14 mouse cellular contexts compared by ENCODE assay signal in genomic region chr10:92837572-92837971, GRCm38 (mm10).
DNase-seq lines count a peak whose midpoint lies in the region; ATAC-seq and TF ChIP-seq lines count a peak whose summit lies in the region.
"Had no signal": no experiment of that assay in that cellular context is flagged by ENCODE, and none has a peak within 500 bp of the region (broad histone marks: within the 10 kb centered on the region; RNA-seq: fewer than 3 reads in every experiment).

No protein-coding gene starts in this region.

- no peaks in the 10 kb centered on the region for H3K36me3 ChIP-seq in hindbrain, embryonic 11.5 days (ENCODE audit: control insufficient read depth, insufficient read depth, low read length)
- H3K36me3 ChIP-seq in midbrain, postnatal 0 days (ENCODE audit: insufficient read depth, low read length): no peaks in the 10 kb centered on the region
- H3K36me3 ChIP-seq in kidney, embryonic 15.5 days: no peaks in the 10 kb centered on the region
- H3K36me3 ChIP-seq: embryonic facial prominence, embryonic 12.5 days; heart, embryonic 12.5 days had no signal

- peak; percentile 2 for DNase-seq in layer of hippocampus, adult 9-11 months
- no peak for DNase-seq in layer of hippocampus, adult 11-12 months (ENCODE audit: low spot score)
- peak; percentile 22 to 33 for DNase-seq in cerebellum, postnatal 25 days
- peak; percentile 38 for DNase-seq in hindbrain, embryonic 11.5 days (ENCODE audit: low spot score)
- DNase-seq in midbrain, postnatal 0 days (ENCODE audit: low spot score): peak; percentile 90
- no peak for DNase-seq in kidney, postnatal 25 days
- DNase-seq in lung, adult 18-20 months: no peak
- DNase-seq: thymus, postnatal 25 days had no signal

- no peak for TF ChIP-seq CTCF in midbrain, postnatal 0 days (IDR thresholded peaks at IDR 0.05)

- 47% methylated on average over 5 of the region's 5 CpGs for WGBS in hindbrain, embryonic 11.5 days
- 15% methylated on average over 5 of the region's 5 CpGs for WGBS in midbrain, postnatal 0 days
- WGBS in kidney, embryonic 15.5 days: 90% methylated on average over 5 of the region's 5 CpGs

- no peak overlapping the region for H3K27ac ChIP-seq in hindbrain, embryonic 11.5 days (ENCODE audit: low read depth, low read length)
- no peak overlapping the region for H3K27ac ChIP-seq in midbrain, postnatal 0 days (ENCODE audit: low read depth, low read length)
- no peak overlapping the region for H3K27ac ChIP-seq in kidney, embryonic 15.5 days
- H3K27ac ChIP-seq: embryonic facial prominence, embryonic 12.5 days; left cerebral cortex, adult 2 months had no signal

- H3K4me1 ChIP-seq in hindbrain, embryonic 11.5 days (replicated peaks; ENCODE audit: control insufficient read depth, insufficient read depth, low read length): no peaks in the 10 kb centered on the region
- H3K4me1 ChIP-seq in midbrain, postnatal 0 days (ENCODE audit: insufficient read depth, low read length): no peaks in the 10 kb centered on the region
- H3K4me1 ChIP-seq in kidney, embryonic 15.5 days: no peaks in the 10 kb centered on the region
- H3K4me1 ChIP-seq: embryonic facial prominence, embryonic 12.5 days; heart, embryonic 12.5 days had no signal

- H3K9ac ChIP-seq in hindbrain, embryonic 11.5 days (ENCODE audit: low read depth, low read length): no peak overlapping the region
- no peak overlapping the region for H3K9ac ChIP-seq in midbrain, postnatal 0 days (replicated peaks; ENCODE audit: low read length, poor library complexity, severe bottlenecking)
- H3K9ac ChIP-seq in kidney, embryonic 15.5 days: no peak overlapping the region
- H3K9ac ChIP-seq: embryonic facial prominence, embryonic 12.5 days; heart, embryonic 12.5 days had no signal

- no peaks in the 10 kb centered on the region for H3K27me3 ChIP-seq in hindbrain, embryonic 11.5 days (ENCODE audit: control insufficient read depth, insufficient read depth, low read length)
- H3K27me3 ChIP-seq in midbrain, postnatal 0 days (ENCODE audit: insufficient read depth, low read length): no peaks in the 10 kb centered on the region
- H3K27me3 ChIP-seq in kidney, embryonic 15.5 days: no peaks in the 10 kb centered on the region
- H3K27me3 ChIP-seq: embryonic facial prominence, embryonic 12.5 days; heart, embryonic 12.5 days had no signal

- H3K9me3 ChIP-seq in hindbrain, embryonic 11.5 days (ENCODE audit: control insufficient read depth, low read length): no peaks in the 10 kb centered on the region
- H3K9me3 ChIP-seq in midbrain, postnatal 0 days (ENCODE audit: low read length): no peaks in the 10 kb centered on the region
- H3K9me3 ChIP-seq in kidney, embryonic 15.5 days (replicated peaks): no peaks in the 10 kb centered on the region
- H3K9me3 ChIP-seq: embryonic facial prominence, embryonic 12.5 days; heart, embryonic 12.5 days had no signal

- H3K4me2 ChIP-seq in hindbrain, embryonic 11.5 days (replicated peaks; ENCODE audit: low read depth, low read length): no peak overlapping the region
- H3K4me2 ChIP-seq in midbrain, postnatal 0 days (ENCODE audit: low read depth, low read length, poor library complexity, severe bottlenecking): no peak overlapping the region
- H3K4me2 ChIP-seq in kidney, embryonic 15.5 days: no peak overlapping the region
- H3K4me2 ChIP-seq: embryonic facial prominence, embryonic 12.5 days; heart, embryonic 12.5 days; liver, embryonic 11.5 days had no signal

- peak; percentile 38; the same call in 1 of the 2 replicates for ATAC-seq in hindbrain, embryonic 11.5 days (ENCODE audit: low FRiP score)
- ATAC-seq in midbrain, postnatal 0 days (ENCODE audit: low FRiP score): peak; percentile 78
- no peak for ATAC-seq in kidney, embryonic 15.5 days (replicated peaks; ENCODE audit: low FRiP score)
- ATAC-seq: intestine, embryonic 16.5 days had no signal

- H3K4me3 ChIP-seq in hindbrain, embryonic 11.5 days (ENCODE audit: low read depth, low read length): no peak overlapping the region
- H3K4me3 ChIP-seq in midbrain, postnatal 0 days (ENCODE audit: low read depth, low read length): no peak overlapping the region
- H3K4me3 ChIP-seq in kidney, embryonic 15.5 days (replicated peaks): no peak overlapping the region
- H3K4me3 ChIP-seq: embryonic facial prominence, embryonic 12.5 days; heart, embryonic 12.5 days; left cerebral cortex, adult 2 months had no signal

Comparison
In these comparisons a context has a peak if more than half of its experiments do, and no peak if none do; other contexts are left out.
1. DNase-seq: peak in layer of hippocampus, adult 9-11 months (single experiment), cerebellum, postnatal 25 days (2 of 2), hindbrain, embryonic 11.5 days (single experiment) and midbrain, postnatal 0 days (single experiment); none in layer of hippocampus, adult 11-12 months (single experiment), kidney, postnatal 25 days (0 of 2) and lung, adult 18-20 months (0 of 2).